Mouse (Mus musculus) embryonic fibroblast, embryonic 13.5 days (primary cell): ENCODE data around the gene Kcnd3. TPM values are rescaled to one million over a fixed set of nuclear protein-coding genes. Genes with fewer than 3 reads are reported as not detected.
A peak's percentile ranks its signal among the peaks of the same experiment; 100 is the strongest.

ENCODE experiments used
- H3K27ac ChIP-seq: 2 replicates; pipeline ENCODE4 v1.5.1; 2012; ENCODE audit warnings: low read length, control low read depth, inconsistent platforms; ENCODE audit not compliant: insufficient read depth
- H3K4me1 ChIP-seq: 2 replicates; pipeline ENCODE4 v1.6.1; 2011; ENCODE audit warnings: low read length; ENCODE audit not compliant: control insufficient read depth, insufficient read depth
- H3K4me3 ChIP-seq: 2 replicates; pipeline ENCODE4 v1.5.1; 2011; ENCODE audit warnings: mild to moderate bottlenecking, control low read depth, low read length; ENCODE audit not compliant: insufficient read depth
- CTCF ChIP-seq: IDR thresholded peaks from 2 replicates; pipeline ENCODE4 v1.5.1; 2011; ENCODE audit warnings: mild to moderate bottlenecking, control low read depth, low read length, moderate library complexity, borderline replicate concordance; ENCODE audit not compliant: insufficient read depth
- POLR2A ChIP-seq: IDR thresholded peaks from 2 replicates; pipeline ENCODE4 v1.6.1; 2011; ENCODE audit warnings: low read depth, mild to moderate bottlenecking, control low read depth, low read length, moderate library complexity
- polyA plus RNA-seq: library from polyadenylated mRNA; stranded (reverse); fragments of >200 nt; gene quantifications from 2 replicates; pipeline ENCODE4 v1.2.4, GENCODE M21; 2011; ENCODE audit warnings: low read depth; ENCODE audit not compliant: missing spikeins, insufficient read length

Kcnd3 gene
- polyA plus RNA-seq, 1 experiment = 0.25 TPM

DNA sequence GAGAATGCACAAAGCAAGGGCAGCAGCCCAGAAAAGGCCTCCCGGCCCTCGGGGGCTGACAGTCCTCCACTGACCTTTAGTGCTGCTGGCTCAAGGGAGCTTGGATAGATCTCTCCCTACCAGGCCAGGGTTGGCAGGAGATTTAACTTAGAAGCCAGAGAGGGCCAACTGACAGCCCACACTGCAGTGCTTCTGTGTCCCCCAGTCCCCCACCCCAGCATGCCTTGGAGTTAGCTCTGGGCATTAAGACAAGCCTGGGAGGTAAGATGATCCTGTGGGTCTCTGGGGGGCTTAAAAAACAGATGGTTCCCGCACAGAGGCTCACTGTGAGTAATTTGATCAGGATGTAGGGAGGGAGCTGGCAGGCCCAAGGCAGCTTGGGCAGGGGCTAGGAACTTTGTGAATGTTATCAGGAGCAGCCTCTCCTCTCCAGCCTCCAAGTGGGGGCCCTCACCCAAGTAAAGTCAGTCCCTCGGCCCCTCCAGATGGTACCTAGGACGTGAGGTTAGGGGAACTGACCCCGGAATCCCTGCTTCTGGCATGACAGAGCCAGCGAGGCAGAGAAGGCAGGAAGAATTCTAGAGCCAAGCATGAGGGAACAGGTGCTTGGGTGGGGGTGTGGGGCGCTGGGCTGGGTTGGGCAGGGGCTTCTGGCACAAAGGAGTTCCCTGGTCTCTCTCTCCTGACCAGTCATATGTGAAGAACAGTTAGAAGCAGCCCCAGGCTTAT, 262.1 kb downstream of the Kcnd3 start:
- no peak overlapping the region for H3K27ac ChIP-seq
- no peak overlapping the region for H3K4me3 ChIP-seq
- TF ChIP-seq POLR2A (no peak), CTCF (no peak)
- peaks cover 3% of the 10 kb centered on the region; the same call in 1 of the 2 replicates for H3K4me1 ChIP-seq

DNA sequence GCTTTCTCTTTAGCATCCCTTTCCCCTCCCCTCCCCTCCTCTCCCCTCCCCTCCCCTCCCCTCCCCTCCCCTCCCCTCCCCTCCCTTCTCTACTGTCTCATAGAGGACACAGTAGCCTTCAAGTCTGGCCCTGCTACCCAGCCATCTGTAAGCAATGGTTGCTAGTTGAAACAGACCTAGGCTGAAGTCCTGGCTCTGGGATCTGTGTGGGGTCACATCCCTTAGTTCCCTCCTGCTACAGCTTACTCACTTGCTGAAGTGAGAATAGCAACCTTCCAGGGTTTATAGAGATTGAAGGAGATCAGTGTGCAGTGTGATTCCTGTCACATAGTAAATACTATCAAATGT, 262.7 kb downstream of the Kcnd3 start:
- no peak for TF ChIP-seq CTCF
- no peak for TF ChIP-seq POLR2A
- no peak overlapping the region for H3K4me3 ChIP-seq
- no peak overlapping the region for H3K27ac ChIP-seq

GRCm38 (mm10) chr3:105716353-105717000, 264.3 kb downstream of the Kcnd3 start:
- Histone ChIP-seq H3K27ac (no peak overlapping the region), H3K4me1 (no peaks in the 10 kb centered on the region), H3K4me3 (no peak overlapping the region)
- TF ChIP-seq POLR2A = no peak
- TF ChIP-seq CTCF = no peak

More for the DNA sequence above, 262.7 kb downstream of the Kcnd3 start:
- peaks cover 3% of the 10 kb centered on the region; the same call in 1 of the 2 replicates for H3K4me1 ChIP-seq

- H3K4me1 ChIP-seq = no peaks in the 10 kb centered on the region
- TF ChIP-seq CTCF = no peak
- TF ChIP-seq POLR2A = no peak
- H3K4me3 ChIP-seq = no peak overlapping the region
- H3K27ac ChIP-seq = no peak overlapping the region
These were observed 265.9 kb downstream of the Kcnd3 start for GRCm38 (mm10) chr3:105717856-105718555.

- no peaks in the 10 kb centered on the region for H3K4me1 ChIP-seq
- no peak overlapping the region for H3K4me3 ChIP-seq
- no peak overlapping the region for H3K27ac ChIP-seq
- TF ChIP-seq POLR2A (peak; percentile 16; the same call in 1 of the 2 replicates), CTCF (no peak)
These were observed 266.6 kb downstream of the Kcnd3 start for GRCm38 (mm10) chr3:105718746-105719145.

DNA sequence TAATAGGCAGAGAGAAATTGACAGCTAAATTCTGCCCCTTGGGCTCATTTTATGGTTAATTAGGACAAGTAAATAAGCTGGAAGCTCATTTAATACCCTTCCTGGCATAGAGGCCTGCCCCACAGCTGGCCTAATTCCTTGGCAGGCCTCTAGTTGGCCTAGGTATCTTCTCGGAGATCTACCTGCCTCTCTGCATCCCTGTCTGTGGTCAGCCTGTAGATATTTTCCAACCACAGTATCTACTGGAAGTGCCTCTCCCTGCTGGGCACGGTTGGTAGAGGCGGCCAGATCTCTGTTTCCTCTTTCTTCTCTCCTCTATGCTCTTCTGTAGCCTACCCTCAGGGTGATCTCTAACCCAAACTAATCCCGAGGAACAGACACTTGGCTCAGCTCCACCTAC, 267.8 kb downstream of the Kcnd3 start:
- TF ChIP-seq CTCF = no peak
- TF ChIP-seq POLR2A = no peak
- Histone ChIP-seq H3K4me1 (no peaks in the 10 kb centered on the region), H3K4me3 (no peak overlapping the region), H3K27ac (no peak overlapping the region)

GRCm38 (mm10) chr3:105720514-105720913, 268.4 kb downstream of the Kcnd3 start:
- Histone ChIP-seq H3K4me1 (no peaks in the 10 kb centered on the region), H3K4me3 (no peak overlapping the region), H3K27ac (no peak overlapping the region)
- TF ChIP-seq POLR2A (no peak; the same call in 1 of the 2 replicates), CTCF (no peak)

DNA sequence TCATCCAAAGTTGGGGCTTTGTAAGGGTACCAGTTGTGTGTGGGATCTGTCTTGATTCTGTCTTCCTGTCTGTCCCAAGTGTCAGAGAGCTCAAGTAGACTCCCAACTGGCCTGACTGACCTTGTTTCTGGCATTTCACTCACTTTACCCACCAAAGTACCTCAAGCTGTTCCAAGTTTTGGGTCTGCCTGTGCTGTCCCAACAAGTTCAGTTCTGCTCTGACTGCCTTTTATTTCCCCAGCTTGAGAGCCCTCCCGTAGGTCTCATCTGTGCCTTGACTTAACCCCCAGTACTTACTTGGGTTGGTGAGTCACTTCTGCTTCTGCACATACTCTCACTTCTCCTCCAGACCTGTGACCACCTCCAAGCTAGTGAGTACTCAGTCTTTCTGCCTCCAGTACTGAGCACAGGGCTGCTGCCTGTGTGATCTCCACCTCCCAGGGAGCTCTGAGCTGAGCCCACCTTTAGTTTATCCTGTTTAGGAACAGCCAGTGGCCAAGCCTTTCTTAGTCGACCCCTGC, 269.6 kb downstream of the Kcnd3 start:
- TF ChIP-seq POLR2A (0 out of 2 replicates have a peak, but pooled peaks have one; percentile 9), CTCF (no peak)
- Histone ChIP-seq H3K4me1 (no peaks in the 10 kb centered on the region), H3K27ac (no peak overlapping the region), H3K4me3 (no peak overlapping the region)

DNA sequence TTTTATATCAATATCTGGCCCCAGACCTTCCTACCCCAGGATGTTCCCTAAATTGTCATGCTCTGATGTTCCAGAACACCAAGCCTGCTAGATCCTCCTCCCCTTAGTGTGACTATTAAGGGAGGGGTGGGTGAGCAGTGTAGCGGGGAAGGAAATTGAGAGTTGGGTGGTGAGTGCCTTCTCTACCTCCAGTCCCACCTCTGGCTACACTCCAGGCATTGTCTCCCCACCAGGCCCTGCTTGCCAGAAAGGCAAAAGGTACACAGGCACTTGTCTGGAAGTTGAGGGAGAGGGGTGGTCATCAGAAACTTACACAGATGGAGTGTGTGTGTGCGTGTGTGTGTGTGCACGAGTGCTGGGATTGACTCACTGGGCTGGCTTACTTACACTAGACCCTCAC, 270.4 kb downstream of the Kcnd3 start:
- H3K4me3 ChIP-seq = no peak overlapping the region
- no peak for TF ChIP-seq CTCF
- TF ChIP-seq POLR2A = 0 out of 2 replicates have a peak, but pooled peaks have one; percentile 15
- no peak overlapping the region for H3K27ac ChIP-seq
- no peaks in the 10 kb centered on the region for H3K4me1 ChIP-seq

Other genes starting within 250 kb of the Kcnd3 start
- 15.6 and 19.6 TPM in 2 replicates for gene Ddx20, start 235.2 kb downstream of the Kcnd3 start, polyA plus RNA-seq